Mouse (Mus musculus) small intestine, adult 10 weeks (tissue): ENCODE measurements around the gene Gar1. TPM values are rescaled to one million over a fixed set of nuclear protein-coding genes. Genes with fewer than 3 reads are reported as not detected.

Source experiments
- polyA plus RNA-seq: library from polyadenylated mRNA; stranded (reverse); fragments of 350-450 nt; fragmentation: Illumina TruSeq; extraction: RNeasy Lipid Tissue Mini Kit (QIAGEN cat#74804); gene quantifications from one replicate; pipeline ENCODE4 v1.2.3, GENCODE M21; 2014; ENCODE audit warnings: low replicate concordance

The Gar1 gene
- polyA plus RNA-seq = 55.9 TPM

DNA sequence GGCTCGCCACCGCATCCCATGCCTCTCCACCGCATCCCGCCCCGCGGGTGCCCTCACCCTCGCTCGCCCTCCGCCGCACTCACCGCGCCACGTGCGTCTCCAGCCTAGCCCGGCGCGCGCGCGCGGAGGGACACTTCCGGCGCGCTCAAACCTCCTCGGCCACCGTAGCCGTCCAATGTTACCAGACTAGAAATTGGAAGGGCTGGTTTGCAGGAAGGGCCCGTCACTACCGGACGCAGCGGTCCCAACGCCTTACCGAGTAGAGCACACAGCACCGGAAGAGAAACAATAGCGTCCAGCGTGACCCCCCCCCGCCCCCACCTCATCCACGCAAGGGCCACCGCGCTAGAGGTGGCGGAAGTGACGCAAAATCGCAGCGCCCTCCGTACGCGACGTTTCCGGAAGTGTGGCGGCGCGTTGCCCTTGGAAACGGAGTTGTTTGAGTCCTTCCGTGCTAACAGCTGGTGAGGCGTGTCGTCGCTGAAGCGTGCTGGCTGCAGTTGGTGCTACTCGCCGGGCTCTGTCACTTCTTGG lies at the start of gene Gar1:
Gar1 (minus strand) TSS at position 362 of the 534 bp plus-strand sequence.

DNA sequence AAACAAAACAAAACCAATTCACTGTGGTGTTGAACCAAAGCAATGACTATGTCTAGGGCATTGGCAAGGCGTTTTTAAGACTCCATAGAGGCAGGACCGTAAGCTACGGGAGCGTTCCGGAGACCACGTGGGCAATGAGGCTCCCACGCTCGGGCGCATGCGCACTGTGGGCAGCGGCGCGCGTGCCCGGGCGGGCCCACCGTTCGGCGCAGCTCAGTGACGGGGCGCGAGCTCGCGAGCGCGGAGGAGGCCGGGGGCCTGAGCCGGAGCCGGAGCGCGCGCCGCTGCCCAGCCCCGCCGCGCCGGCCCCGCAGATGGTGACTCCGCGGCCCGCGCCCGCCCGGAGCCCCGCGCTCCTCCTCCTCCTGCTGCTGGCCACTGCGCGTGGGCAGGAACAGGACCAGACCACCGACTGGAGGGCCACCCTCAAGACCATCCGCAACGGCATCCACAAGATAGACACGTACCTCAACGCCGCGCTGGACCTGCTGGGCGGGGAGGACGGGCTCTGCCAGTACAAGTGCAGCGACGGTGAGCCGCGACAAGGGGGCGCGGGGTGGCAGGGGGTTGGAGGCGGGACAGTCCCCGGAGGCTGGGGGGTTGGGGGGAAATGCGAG lies 47.3 kb upstream of the Gar1 start, which contains the start of gene Pla2g12a:
Pla2g12a (plus strand) TSS at position 202 of the 617 bp plus-strand sequence.

DNA sequence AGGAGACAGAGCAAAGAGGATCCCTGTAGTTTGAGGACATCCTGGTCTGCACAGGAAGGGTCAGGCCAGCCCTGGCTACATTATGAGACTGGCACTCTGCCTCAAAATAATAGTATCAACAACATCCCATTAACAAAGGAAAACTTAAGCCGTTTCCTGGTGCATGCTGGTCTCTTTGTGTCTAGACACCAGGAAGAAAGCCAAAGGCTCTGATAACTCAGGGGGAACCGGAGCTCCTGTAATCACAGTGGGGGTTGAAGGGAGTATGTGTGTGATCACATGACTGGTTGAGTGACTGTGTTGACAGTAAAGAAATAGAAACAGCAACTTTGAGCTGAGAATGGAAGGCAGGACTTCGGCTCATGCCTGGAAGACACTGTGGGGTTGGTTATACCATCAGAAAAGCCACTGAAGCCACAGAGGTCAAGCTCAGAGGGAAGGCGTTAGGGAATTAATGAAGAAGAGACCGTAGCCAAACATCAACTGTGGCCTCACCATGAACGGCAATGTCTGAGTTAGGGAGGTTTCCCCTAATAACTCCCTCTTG lies 4.3 kb upstream of the Gar1 start, which contains the start of gene Cfi:
Cfi (plus strand) TSS at position 497 of the 547 bp plus-strand sequence.

DNA sequence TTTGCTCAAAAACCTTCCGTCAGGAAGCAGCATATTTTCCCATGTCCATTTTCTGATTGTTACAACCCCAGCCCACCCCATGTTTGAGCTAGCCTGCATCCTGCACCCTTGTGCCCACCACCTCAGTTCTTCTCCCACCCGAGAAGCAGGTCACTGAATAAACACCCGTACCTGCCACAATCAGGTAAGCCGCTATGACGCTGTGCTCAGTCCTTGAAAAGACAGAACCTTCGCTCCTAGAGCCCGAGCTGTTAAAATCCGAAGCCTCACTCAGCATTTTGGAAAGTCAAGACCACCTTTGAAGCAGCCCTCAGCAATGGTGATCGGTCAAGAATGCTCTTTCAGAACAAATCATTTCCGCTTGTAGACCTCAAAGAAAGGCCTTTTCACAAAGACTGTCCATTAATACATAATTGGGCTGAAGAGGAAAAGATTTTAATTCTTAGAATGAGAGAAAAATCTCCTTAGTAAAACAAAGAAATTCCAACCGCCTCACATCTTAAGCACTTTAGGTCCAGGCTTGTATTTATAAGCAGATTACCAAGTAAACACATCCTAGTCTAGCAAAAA lies 8.9 kb downstream of the Gar1 start, which contains the start of gene Rrh:
Rrh (minus strand) TSS at position 382 of the 570 bp plus-strand sequence.

DNA sequence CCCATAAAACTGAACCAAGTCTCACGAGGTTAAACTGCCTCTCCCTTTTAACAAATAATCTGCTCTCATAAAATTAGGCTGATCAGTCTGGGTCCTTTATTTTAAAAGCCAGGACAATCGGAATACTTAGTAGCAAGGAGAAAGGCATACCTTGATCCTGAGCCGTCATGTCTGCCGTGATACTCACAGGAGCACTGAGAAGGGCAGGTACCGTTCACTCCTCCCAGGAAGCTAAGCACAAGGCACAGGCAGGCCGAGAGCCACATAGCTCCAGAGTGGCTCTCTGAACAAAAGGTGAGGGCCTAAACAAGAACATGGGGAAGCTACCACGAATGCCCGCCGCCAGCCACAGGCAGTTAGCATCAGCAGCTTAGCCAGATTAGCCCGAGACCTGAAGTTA lies 27.4 kb downstream of the Gar1 start, which contains the start of gene Lrit3:
Lrit3 (minus strand) TSS at position 266 of the 400 bp plus-strand sequence.

Other genes starting within 250 kb of the Gar1 start
- gene Egf, start 76.1 kb downstream of the Gar1 start, polyA plus RNA-seq = 1.1 TPM
- not detected for gene Lrit3, start 27.4 kb downstream of the Gar1 start, polyA plus RNA-seq
- not detected for gene Rrh, start 8.8 kb downstream of the Gar1 start, polyA plus RNA-seq
- gene Cfi, start 4.5 kb upstream of the Gar1 start, polyA plus RNA-seq = 3.8 TPM
- 7.2 TPM for gene Pla2g12a, start 47.2 kb upstream of the Gar1 start, polyA plus RNA-seq
- 353 TPM for gene Casp6, start 70.0 kb upstream of the Gar1 start, polyA plus RNA-seq
- gene Mcub, start 138.8 kb upstream of the Gar1 start, polyA plus RNA-seq = 1.9 TPM
- gene Sec24b, start 230.2 kb upstream of the Gar1 start, polyA plus RNA-seq = 35.6 TPM